Mouse (Mus musculus): ENCODE data around the gene Lrrc8c. TPM values are rescaled to one million over a fixed set of nuclear protein-coding genes. Genes with fewer than 3 reads are reported as not detected.

The Lrrc8c gene
- polyA plus RNA-seq, 1 experiment from 2014 or later = 26.5 TPM

DNA sequence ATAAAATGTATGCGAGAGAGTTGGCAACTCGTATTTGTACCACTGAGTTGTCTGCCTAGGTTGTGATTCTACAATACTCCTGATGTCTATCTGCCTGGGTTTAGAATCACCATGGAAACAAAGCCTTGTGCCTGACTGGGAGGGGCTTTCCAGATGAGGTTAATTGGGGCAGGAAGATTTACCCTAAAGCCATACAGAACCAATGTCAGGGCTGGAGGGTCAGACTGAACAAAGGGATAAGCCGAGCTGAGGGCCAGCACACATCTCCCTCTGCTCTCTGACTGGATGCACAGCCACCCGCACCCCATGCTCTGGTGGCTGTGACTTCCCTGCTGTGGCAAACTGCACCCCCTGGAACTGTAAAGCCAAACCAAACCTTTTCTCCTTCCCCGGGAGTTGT is 94.8 kb downstream of the Lrrc8c start:
- H3K36me3 ChIP-seq = no peaks in the 10 kb centered on the region; the same call in 1 of the 2 replicates
- no peaks in the 10 kb centered on the region for H3K27me3 ChIP-seq
- H3K4me3 ChIP-seq = no peak overlapping the region
- no peak for ATAC-seq (ENCODE audit: borderline replicate concordance, extremely low read depth, low FRiP score, low TSS enrichment)
- no peak overlapping the region for H3K4me2 ChIP-seq
- no peaks in the 10 kb centered on the region for H3K9me3 ChIP-seq
- no peak overlapping the region for H3K9ac ChIP-seq
- peak overlapping the region; percentile 43; the same call in 1 of the 2 replicates for H3K27ac ChIP-seq
- 59% methylated on average over 5 of the region's 5 CpGs for WGBS
- peaks cover 4% of the 10 kb centered on the region; the same call in 1 of the 2 replicates for H3K4me1 ChIP-seq

DNA sequence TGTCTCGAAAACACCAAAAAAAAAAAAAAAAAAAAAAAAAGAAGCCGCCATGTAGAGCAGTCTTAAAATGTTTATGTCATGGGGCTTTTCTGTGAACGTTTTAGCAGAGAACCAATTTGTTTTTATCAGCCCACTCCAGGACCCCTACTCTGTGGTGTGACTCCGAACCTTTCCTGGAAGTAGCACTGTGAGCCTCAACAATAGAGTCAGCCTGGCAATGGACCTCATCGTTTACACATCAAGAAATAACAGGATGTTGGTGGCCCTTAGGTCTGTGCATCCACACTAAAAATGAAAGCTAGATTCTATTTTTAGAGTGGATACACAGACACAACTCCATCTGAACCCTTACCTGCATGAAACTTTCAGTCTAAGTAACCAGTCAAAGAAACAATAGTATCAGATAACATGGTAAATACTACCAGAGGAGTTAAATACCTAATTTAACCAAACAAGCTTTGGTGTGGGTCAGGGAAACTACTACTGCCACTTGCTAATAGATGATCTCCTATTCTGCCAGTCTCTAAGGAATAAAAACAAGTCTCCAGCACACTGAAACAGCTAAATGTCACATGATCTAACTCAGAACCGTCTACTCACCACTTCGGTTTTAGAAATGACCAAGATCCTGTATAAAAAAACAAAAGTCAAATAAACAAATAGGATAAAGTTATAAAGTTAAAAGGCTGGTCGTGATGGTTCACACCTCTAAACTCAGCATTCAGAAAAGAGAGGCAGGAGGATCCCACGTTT is 95.7 kb downstream of the Lrrc8c start:
- Histone ChIP-seq H3K4me3 (no peak overlapping the region), H3K4me2 (no peak overlapping the region), H3K36me3 (no peaks in the 10 kb centered on the region), H3K27me3 (no peaks in the 10 kb centered on the region), H3K9ac (no peak overlapping the region), H3K9me3 (no peaks in the 10 kb centered on the region), H3K27ac (no peak overlapping the region), H3K4me1 (peaks cover 4% of the 10 kb centered on the region; the same call in 1 of the 2 replicates)
- 39% methylated on average over 9 of the region's 9 CpGs for WGBS
- ATAC-seq (ENCODE audit: borderline replicate concordance, extremely low read depth, low FRiP score, low TSS enrichment) = no peak

DNA sequence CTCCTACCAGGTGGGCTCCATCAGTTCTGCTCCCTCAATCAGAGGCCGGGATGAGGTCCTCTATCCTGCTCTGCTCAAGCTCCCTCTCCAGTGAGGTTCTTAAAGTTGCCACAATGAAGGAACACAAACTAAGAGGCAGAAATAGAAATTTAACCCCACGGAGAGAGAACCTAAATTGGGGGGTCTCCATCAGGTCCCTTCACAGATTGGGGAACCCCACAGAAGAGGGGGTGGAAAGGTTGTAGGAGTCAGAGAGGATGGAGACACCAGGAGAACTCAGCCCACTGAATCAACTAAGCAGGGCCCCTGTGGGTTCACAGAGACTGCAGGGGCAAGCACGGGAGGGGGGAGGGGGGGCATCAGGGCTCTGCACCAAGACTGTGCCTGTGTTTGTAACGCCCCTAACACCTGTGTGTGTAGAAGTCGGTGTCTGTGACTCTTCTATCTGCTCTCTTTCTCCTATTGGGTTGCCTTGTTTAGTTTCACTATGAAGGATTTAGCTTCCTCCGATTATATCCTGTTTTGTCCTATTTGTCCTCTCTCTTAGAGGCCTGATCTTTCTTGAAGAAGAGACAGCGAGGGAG is 96.8 kb downstream of the Lrrc8c start:
- no peak for ATAC-seq (ENCODE audit: borderline replicate concordance, extremely low read depth, low FRiP score, low TSS enrichment)
- WGBS = 51% methylated on average over 7 of the region's 7 CpGs
- H3K4me2 ChIP-seq = no peak overlapping the region

DNA sequence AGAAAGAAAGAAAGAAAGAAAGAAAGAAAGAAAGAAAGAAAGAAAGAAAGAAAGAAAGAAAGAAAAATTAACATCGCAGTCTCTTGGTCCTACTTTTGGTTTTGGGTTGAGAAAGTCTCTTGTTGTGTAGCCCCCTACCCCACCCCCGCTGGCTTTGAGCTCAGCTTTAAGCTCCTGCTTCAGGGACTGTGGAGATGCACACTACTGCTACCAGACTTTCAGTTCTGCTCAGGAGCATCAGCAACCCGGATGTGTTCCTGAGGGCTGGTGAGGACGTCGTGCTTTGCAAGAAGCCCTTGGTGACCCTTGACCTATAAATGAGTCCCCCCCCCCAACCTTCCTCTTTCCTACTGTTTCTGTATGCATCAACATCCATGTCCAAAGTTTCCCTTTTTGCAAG is 97.3 kb downstream of the Lrrc8c start:
- no peak overlapping the region for H3K9ac ChIP-seq
- ATAC-seq (ENCODE audit: borderline replicate concordance, extremely low read depth, low FRiP score, low TSS enrichment) = no peak
- no peaks in the 10 kb centered on the region for H3K9me3 ChIP-seq

More for the DNA sequence above, 96.8 kb downstream of the Lrrc8c start:
- H3K9me3 ChIP-seq = no peaks in the 10 kb centered on the region
- H3K4me1 ChIP-seq = peaks cover 4% of the 10 kb centered on the region
- H3K27me3 ChIP-seq = no peaks in the 10 kb centered on the region
- no peak overlapping the region for H3K4me3 ChIP-seq
- H3K9ac ChIP-seq = no peak overlapping the region
- H3K27ac ChIP-seq = no peak overlapping the region
- H3K36me3 ChIP-seq = no peaks in the 10 kb centered on the region

DNA sequence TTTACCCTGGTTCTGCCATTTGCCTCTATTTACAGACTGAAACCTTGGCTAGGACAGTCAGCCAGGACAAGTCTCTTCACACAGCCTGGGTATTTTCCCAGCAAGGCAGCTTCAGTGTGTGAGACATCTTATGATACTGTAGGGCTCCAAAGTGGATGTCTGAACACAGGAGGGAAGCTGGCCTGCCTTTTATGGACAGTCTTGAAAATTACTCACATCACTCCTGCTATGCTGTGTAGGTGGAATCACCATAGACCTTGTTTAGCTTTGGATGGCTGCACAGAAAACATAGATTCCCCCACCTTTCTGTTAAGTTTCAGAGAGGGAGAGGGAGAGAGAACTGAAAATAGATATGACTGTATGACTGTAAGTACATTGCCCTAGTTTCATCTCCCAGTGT is 99.3 kb downstream of the Lrrc8c start:
- no peak overlapping the region for H3K9ac ChIP-seq
- no peak for ATAC-seq (ENCODE audit: borderline replicate concordance, extremely low read depth, low FRiP score, low TSS enrichment)
- no peaks in the 10 kb centered on the region for H3K27me3 ChIP-seq
- no peaks in the 10 kb centered on the region for H3K36me3 ChIP-seq
- H3K4me2 ChIP-seq = no peak overlapping the region
- peaks cover 9% of the 10 kb centered on the region for H3K4me1 ChIP-seq
- no peak overlapping the region for H3K4me3 ChIP-seq
- no peaks in the 10 kb centered on the region for H3K9me3 ChIP-seq
- no peak overlapping the region for H3K27ac ChIP-seq

More for the DNA sequence above, 97.3 kb downstream of the Lrrc8c start:
- peaks cover 7% of the 10 kb centered on the region for H3K4me1 ChIP-seq
- no peak overlapping the region for H3K27ac ChIP-seq
- H3K36me3 ChIP-seq = no peaks in the 10 kb centered on the region
- no peak overlapping the region for H3K4me2 ChIP-seq
- 63% methylated on average over 5 of the region's 5 CpGs for WGBS
- no peaks in the 10 kb centered on the region for H3K27me3 ChIP-seq
- no peak overlapping the region for H3K4me3 ChIP-seq

DNA sequence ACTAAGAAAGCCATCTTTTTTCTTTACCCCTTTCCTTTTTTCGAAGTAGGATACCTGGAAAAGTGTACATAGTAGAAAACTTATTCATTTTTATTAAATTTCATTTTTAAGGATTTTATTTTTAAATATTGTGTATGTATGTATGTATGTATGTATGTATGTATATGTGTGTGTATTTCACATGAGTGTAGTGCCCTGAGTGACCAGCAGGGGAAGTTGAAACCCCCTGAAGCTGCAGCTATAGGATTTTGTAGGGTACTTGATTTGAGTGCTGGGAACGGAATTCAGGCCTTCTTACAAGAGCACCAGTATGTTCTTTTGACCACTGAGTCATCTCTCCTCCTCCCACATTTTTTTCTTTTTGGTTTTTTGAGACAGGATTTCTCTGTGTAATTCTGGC is 100.5 kb downstream of the Lrrc8c start:
- H3K9me3 ChIP-seq = no peaks in the 10 kb centered on the region
- no peak overlapping the region for H3K4me3 ChIP-seq
- peaks cover 12% of the 10 kb centered on the region for H3K4me1 ChIP-seq
- no peak for ATAC-seq (ENCODE audit: borderline replicate concordance, extremely low read depth, low FRiP score, low TSS enrichment)
- no peak overlapping the region for H3K9ac ChIP-seq
- 72% methylated on average over 2 of the region's 2 CpGs for WGBS
- no peaks in the 10 kb centered on the region for H3K27me3 ChIP-seq
- H3K36me3 ChIP-seq = no peaks in the 10 kb centered on the region
- no peak overlapping the region for H3K4me2 ChIP-seq
- H3K27ac ChIP-seq = no peak overlapping the region

DNA sequence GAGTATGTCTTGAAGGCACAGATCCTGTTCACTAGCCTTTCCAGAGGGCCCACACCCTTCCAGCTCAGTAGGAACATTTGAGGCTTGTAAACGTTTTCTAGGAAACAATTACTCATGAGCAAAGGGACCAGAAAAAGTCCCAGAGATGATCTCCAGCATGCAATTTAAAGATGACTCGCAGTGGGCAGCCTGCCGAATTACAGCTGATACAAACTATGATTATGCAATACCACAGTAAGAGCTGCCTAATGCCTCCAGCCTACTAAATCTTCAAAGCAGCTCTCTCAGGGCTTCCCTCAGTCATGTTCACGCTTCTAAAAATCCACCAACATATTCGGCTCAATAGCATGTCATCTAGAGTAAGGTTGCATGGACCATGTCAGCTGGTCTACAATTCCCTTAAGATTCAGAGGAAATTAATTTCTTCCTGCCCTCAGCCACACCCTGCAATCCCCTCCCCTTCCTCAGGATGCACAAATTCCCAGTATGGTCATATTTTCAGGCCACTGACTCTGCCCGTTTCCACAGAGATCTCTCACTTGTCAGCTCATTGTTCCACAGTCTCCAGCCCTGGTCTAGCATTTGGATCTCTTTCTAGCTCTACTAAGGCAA is 101.4 kb downstream of the Lrrc8c start:
- Histone ChIP-seq H3K27ac (peak overlapping the region; percentile 76), H3K4me1 (peaks cover 12% of the 10 kb centered on the region), H3K9me3 (no peaks in the 10 kb centered on the region), H3K27me3 (no peaks in the 10 kb centered on the region), H3K4me2 (no peak overlapping the region), H3K4me3 (no peak overlapping the region), H3K9ac (no peak overlapping the region), H3K36me3 (no peaks in the 10 kb centered on the region)
- ATAC-seq (ENCODE audit: borderline replicate concordance, extremely low read depth, low FRiP score, low TSS enrichment) = peak; percentile 60; the same call in 1 of the 2 replicates
- WGBS = 43% methylated on average over 6 of the region's 6 CpGs

DNA sequence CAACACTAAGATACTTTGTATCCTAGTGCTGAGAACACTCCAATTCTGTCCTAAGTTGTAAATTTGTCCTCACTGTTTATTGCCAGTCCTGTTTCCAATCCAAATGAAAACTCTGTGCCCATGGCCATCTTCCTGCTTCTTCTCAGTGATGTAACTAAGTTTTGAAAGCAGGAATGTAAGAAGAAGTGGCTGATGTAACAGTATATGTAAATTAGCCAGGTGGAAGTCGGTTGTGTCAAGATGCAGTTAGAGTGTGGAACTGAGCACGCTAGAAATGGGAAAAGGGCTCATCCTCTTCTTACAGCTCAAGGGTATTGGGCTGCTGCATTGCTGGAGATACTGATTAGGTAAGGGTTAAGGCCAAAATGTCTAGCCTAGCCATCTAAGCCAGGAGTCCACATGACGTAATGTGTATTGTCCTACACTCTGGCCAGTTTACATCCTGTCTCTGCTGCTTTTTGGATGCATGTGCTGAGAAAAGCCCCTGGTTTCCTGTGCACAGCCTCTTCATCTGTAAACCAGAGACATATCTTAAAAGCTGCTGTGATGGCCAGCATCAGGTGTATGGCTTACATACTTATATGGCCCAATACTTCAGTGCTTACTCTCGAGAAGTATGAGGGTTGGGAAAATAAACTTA is 104.0 kb downstream of the Lrrc8c start:
- Histone ChIP-seq H3K4me1 (peaks cover 20% of the 10 kb centered on the region), H3K36me3 (no peaks in the 10 kb centered on the region), H3K4me2 (no peak overlapping the region), H3K9me3 (no peaks in the 10 kb centered on the region), H3K4me3 (no peak overlapping the region), H3K27me3 (no peaks in the 10 kb centered on the region), H3K9ac (no peak overlapping the region), H3K27ac (peak overlapping the region; percentile 55)
- ATAC-seq (ENCODE audit: borderline replicate concordance, extremely low read depth, low FRiP score, low TSS enrichment) = peak; percentile 44; the same call in 1 of the 2 replicates
- WGBS = 39% methylated on average over 4 of the region's 4 CpGs

DNA sequence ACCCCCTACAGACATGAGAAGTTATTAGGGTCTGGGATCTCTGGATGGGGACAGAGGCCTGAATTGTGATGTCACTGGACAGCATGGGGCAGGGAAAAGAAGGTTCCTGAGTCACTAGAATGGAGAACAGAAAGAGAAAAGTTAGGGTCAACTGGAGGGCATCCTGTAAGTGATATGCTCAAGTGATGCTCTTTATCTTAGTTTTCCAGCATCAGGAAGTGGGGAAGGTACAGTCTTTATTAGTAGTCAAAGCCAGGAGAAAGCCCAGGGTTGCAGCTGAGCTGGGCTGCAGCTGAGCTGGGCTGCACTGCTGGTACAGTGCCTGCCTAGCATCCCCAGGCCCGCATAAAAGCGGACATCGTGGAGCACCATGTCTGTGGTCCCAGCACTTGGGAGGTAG is 105.1 kb downstream of the Lrrc8c start:
- Histone ChIP-seq H3K9me3 (no peaks in the 10 kb centered on the region), H3K36me3 (no peaks in the 10 kb centered on the region), H3K27me3 (no peaks in the 10 kb centered on the region), H3K27ac (peak overlapping the region; percentile 55), H3K4me2 (no peak overlapping the region), H3K4me1 (peaks cover 20% of the 10 kb centered on the region), H3K4me3 (no peak overlapping the region), H3K9ac (no peak overlapping the region)
- 91% methylated on average over 3 of the region's 3 CpGs for WGBS
- no peak for ATAC-seq (ENCODE audit: borderline replicate concordance, extremely low read depth, low FRiP score, low TSS enrichment)

DNA sequence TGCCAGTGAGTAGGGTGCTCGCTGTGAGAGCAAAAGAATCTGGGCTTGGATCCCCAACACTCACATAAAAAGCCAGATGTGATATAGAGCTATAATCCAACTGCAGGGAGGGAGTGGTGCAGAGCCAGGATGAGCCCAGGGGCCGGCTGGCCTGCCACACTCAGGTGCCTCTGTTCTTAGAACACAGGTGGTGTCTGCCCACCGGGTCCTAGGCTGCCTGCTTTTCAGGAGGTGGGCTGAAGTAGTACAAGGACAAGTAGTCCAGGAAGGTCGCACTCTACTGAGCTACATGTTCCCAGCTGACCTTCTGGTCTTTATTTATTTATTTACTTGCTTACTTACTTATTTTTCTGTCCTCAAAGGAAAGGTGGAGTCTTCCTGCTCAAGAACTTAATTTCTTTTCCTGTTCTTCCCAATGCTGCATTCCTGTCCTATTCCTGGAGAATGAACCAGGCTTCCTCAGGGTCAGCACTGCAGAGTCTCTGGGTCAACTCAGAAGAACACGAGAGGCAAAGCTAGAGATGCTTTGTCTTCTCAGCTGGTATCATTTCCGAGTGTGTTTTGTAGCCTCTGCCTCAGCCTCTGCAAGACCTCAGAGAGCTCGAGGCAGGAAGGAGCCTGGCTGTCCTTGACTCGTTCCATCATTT is 106.4 kb downstream of the Lrrc8c start:
- no peak for ATAC-seq (ENCODE audit: borderline replicate concordance, extremely low read depth, low FRiP score, low TSS enrichment)
- Histone ChIP-seq H3K4me2 (no peak overlapping the region), H3K4me1 (peaks cover 20% of the 10 kb centered on the region), H3K9ac (no peak overlapping the region), H3K9me3 (no peaks in the 10 kb centered on the region), H3K4me3 (no peak overlapping the region), H3K27me3 (no peaks in the 10 kb centered on the region), H3K27ac (peak overlapping the region; percentile 24), H3K36me3 (no peaks in the 10 kb centered on the region)
- WGBS = 55% methylated on average over 8 of the region's 8 CpGs

DNA sequence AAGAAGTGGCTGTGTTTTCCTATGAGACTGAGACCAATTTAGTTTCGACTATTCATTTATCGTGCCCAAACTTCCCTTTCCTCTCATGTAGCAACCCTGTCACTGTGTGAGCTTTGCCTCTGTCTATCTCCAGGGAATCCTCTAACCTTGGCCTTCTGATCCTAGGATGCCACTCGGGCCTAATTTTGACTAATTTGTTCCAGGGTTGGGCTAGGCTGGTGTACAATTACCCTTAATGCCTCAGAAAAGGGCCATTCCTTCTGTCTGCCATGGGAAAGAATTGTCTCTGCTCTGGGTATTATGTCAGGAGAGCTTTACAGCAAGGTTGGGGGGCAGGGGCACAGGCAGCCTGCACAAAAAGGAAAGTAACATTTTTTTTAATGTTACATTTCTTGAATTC is 107.2 kb downstream of the Lrrc8c start:
- ATAC-seq (ENCODE audit: borderline replicate concordance, extremely low read depth, low FRiP score, low TSS enrichment) = no peak
- Histone ChIP-seq H3K36me3 (no peaks in the 10 kb centered on the region), H3K4me3 (no peak overlapping the region), H3K27ac (peak overlapping the region; percentile 24), H3K4me2 (no peak overlapping the region), H3K9me3 (no peaks in the 10 kb centered on the region), H3K4me1 (peaks cover 16% of the 10 kb centered on the region), H3K9ac (no peak overlapping the region), H3K27me3 (no peaks in the 10 kb centered on the region)
- 53% methylated on average over 3 of the region's 3 CpGs for WGBS
